Mouse (Mus musculus) macrophage (primary cell): ENCODE measurements around the gene Sfxn5. TPM values are rescaled to one million over a fixed set of nuclear protein-coding genes. Genes with fewer than 3 reads are reported as not detected.

ENCODE experiments used
- H3K27ac ChIP-seq: fragments of 350-480 bp; formaldehyde crosslinking; 2 replicates; pipeline ENCODE4 v1.9.0; 2021
- H3K36me3 ChIP-seq: fragments of 350-480 bp; formaldehyde crosslinking; 2 replicates; pipeline ENCODE4 v1.9.0; 2021; ENCODE audit errors: inconsistent target
- H3K4me3 ChIP-seq: fragments of 350-480 bp; formaldehyde crosslinking; 2 replicates; pipeline ENCODE4 v1.9.0; 2021; ENCODE audit errors: inconsistent target
- H3K79me2 ChIP-seq: fragments of 350-480 bp; formaldehyde crosslinking; 2 replicates; pipeline ENCODE4 v1.9.0; 2021; ENCODE audit errors: inconsistent target
- WGBS: methylation state at CpG from one replicate; pipeline ENCODE4 v1.1.7; 2026; ENCODE audit warnings: inconsistent platforms; ENCODE audit not compliant: missing documents; 5-methylcytosine and 5-hydroxymethylcytosine counted together
- polyA plus RNA-seq: library from polyadenylated mRNA; stranded (reverse); fragments of 250-400 nt; gene quantifications from 3 replicates; pipeline ENCODE4 v1.2.4, GENCODE M21; 2018; ENCODE audit warnings: inconsistent platforms

Gene Sfxn5
- polyA plus RNA-seq, 1 experiment from 2014 or later = 3.8 TPM

GRCm38 (mm10) chr6:85371859-85372405, 38.7 kb upstream of the Sfxn5 start:
- Histone ChIP-seq H3K79me2 (peaks cover 62% of the 10 kb centered on the region), H3K36me3 (peaks cover 3% of the 10 kb centered on the region; the same call in 1 of the 2 replicates), H3K4me3 (peak overlapping the region; percentile 73), H3K27ac (peak overlapping the region; percentile 94)
- WGBS = 91% methylated on average over 6 of the region's 6 CpGs

GRCm38 (mm10) chr6:85370666-85371430, 37.6 kb upstream of the Sfxn5 start:
- H3K4me3 ChIP-seq = no peak overlapping the region
- 52% methylated on average over 9 of the region's 9 CpGs for WGBS
- peaks cover 73% of the 10 kb centered on the region for H3K79me2 ChIP-seq
- peak overlapping the region; percentile 94 for H3K27ac ChIP-seq
- H3K36me3 ChIP-seq = peaks cover 9% of the 10 kb centered on the region; the same call in 1 of the 2 replicates

- peaks cover 12% of the 10 kb centered on the region; the same call in 1 of the 2 replicates for H3K36me3 ChIP-seq
- WGBS = 80% methylated on average over 5 of the region's 5 CpGs
- H3K27ac ChIP-seq = peak overlapping the region; percentile 94
- peaks cover 81% of the 10 kb centered on the region for H3K79me2 ChIP-seq
- H3K4me3 ChIP-seq = no peak overlapping the region
Observed at GRCm38 (mm10) chr6:85370041-85370440, 36.8 kb upstream of the Sfxn5 start.

- WGBS = 5% methylated on average over 5 of the region's 5 CpGs
- H3K27ac ChIP-seq = peak overlapping the region; percentile 94
- H3K4me3 ChIP-seq = no peak overlapping the region
Observed at GRCm38 (mm10) chr6:85369181-85369860, 36.1 kb upstream of the Sfxn5 start.

GRCm38 (mm10) chr6:85368722-85369121, 35.5 kb upstream of the Sfxn5 start:
- Histone ChIP-seq H3K36me3 (peaks cover 12% of the 10 kb centered on the region; the same call in 1 of the 2 replicates), H3K4me3 (no peak overlapping the region), H3K79me2 (peaks cover 89% of the 10 kb centered on the region), H3K27ac (peak overlapping the region; percentile 94)
- 70% methylated on average over 5 of the region's 5 CpGs for WGBS

More at GRCm38 (mm10) chr6:85369181-85369860, 36.1 kb upstream of the Sfxn5 start:
- Histone ChIP-seq H3K36me3 (peaks cover 12% of the 10 kb centered on the region; the same call in 1 of the 2 replicates), H3K79me2 (peaks cover 89% of the 10 kb centered on the region)

- WGBS = 100% methylated on average over 1 of the region's 1 CpGs
- peak overlapping the region; percentile 94 for H3K27ac ChIP-seq
- H3K79me2 ChIP-seq = peaks cover 89% of the 10 kb centered on the region
- H3K36me3 ChIP-seq = peaks cover 12% of the 10 kb centered on the region; the same call in 1 of the 2 replicates
- H3K4me3 ChIP-seq = no peak overlapping the region
Observed at GRCm38 (mm10) chr6:85368166-85368565, 34.9 kb upstream of the Sfxn5 start.

GRCm38 (mm10) chr6:85366387-85366786, 33.2 kb upstream of the Sfxn5 start:
- WGBS = 60% methylated on average over 1 of the region's 1 CpGs
- Histone ChIP-seq H3K4me3 (no peak overlapping the region), H3K79me2 (peaks cover 89% of the 10 kb centered on the region), H3K27ac (no peak overlapping the region), H3K36me3 (peaks cover 12% of the 10 kb centered on the region; the same call in 1 of the 2 replicates)

GRCm38 (mm10) chr6:85364439-85364838, 31.2 kb upstream of the Sfxn5 start:
- WGBS = 95% methylated on average over 5 of the region's 5 CpGs
- peaks cover 95% of the 10 kb centered on the region for H3K79me2 ChIP-seq
- no peak overlapping the region for H3K4me3 ChIP-seq
- no peak overlapping the region for H3K27ac ChIP-seq
- peaks cover 12% of the 10 kb centered on the region; the same call in 1 of the 2 replicates for H3K36me3 ChIP-seq

- Histone ChIP-seq H3K27ac (no peak overlapping the region), H3K79me2 (peaks cover 100% of the 10 kb centered on the region), H3K4me3 (no peak overlapping the region), H3K36me3 (peaks cover 12% of the 10 kb centered on the region; the same call in 1 of the 2 replicates)
- WGBS = 92% methylated on average over 4 of the region's 4 CpGs
Observed at GRCm38 (mm10) chr6:85363906-85364260, 30.7 kb upstream of the Sfxn5 start.

GRCm38 (mm10) chr6:85363231-85363905, 30.1 kb upstream of the Sfxn5 start:
- H3K4me3 ChIP-seq = no peak overlapping the region
- WGBS = 96% methylated on average over 5 of the region's 5 CpGs
- H3K27ac ChIP-seq = no peak overlapping the region
- H3K79me2 ChIP-seq = peaks cover 100% of the 10 kb centered on the region
- H3K36me3 ChIP-seq = peaks cover 12% of the 10 kb centered on the region; the same call in 1 of the 2 replicates

GRCm38 (mm10) chr6:85362610-85363009, 29.4 kb upstream of the Sfxn5 start:
- Histone ChIP-seq H3K4me3 (no peak overlapping the region), H3K27ac (no peak overlapping the region), H3K79me2 (peaks cover 100% of the 10 kb centered on the region), H3K36me3 (peaks cover 12% of the 10 kb centered on the region; the same call in 1 of the 2 replicates)
- 93% methylated on average over 5 of the region's 5 CpGs for WGBS

GRCm38 (mm10) chr6:85360311-85360710, 27.1 kb upstream of the Sfxn5 start:
- peaks cover 3% of the 10 kb centered on the region; the same call in 1 of the 2 replicates for H3K36me3 ChIP-seq
- H3K27ac ChIP-seq = no peak overlapping the region
- H3K4me3 ChIP-seq = no peak overlapping the region
- H3K79me2 ChIP-seq = peaks cover 100% of the 10 kb centered on the region
- 98% methylated on average over 5 of the region's 5 CpGs for WGBS

- H3K79me2 ChIP-seq = peaks cover 100% of the 10 kb centered on the region
- no peak overlapping the region for H3K27ac ChIP-seq
- no peaks in the 10 kb centered on the region; the same call in 1 of the 2 replicates for H3K36me3 ChIP-seq
- 100% methylated on average over 1 of the region's 1 CpGs for WGBS
- no peak overlapping the region for H3K4me3 ChIP-seq
Observed at GRCm38 (mm10) chr6:85358877-85359276, 25.7 kb upstream of the Sfxn5 start.
